Mouse (Mus musculus): ENCODE data around the gene Lce6a. TPM values are rescaled to one million over a fixed set of nuclear protein-coding genes. Genes with fewer than 3 reads are reported as not detected.

The Lce6a gene
- not detected for polyA plus RNA-seq (2015; fragmentation: Illumina TruSeq; extraction: RNeasy Lipid Tissue Mini Kit (QIAGEN cat#74804); ENCODE audit: insufficient read depth, low read depth, low replicate concordance)

DNA sequence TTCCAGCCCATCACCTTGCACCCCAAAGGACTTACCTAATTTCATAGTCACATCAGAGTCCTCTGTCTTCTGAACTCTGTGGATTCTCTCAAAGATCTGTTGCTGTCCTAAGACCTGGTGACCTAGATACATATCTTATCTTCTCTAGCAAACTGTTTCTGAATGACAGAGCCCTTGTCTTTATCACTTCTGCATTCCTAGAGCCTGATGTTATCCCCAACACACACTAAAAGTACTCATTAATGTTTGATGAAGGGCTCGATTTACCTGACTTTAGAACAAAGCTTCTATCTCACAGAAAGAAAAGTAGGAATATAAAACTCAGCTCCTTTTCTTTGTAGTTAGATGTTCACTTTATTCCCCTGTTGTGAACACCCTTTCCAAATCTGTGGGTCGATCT, at the start of gene Lce6a:
Gene Lce6a, minus strand, starts transcription at position 101 of the 400 bp plus-strand sequence.

DNA sequence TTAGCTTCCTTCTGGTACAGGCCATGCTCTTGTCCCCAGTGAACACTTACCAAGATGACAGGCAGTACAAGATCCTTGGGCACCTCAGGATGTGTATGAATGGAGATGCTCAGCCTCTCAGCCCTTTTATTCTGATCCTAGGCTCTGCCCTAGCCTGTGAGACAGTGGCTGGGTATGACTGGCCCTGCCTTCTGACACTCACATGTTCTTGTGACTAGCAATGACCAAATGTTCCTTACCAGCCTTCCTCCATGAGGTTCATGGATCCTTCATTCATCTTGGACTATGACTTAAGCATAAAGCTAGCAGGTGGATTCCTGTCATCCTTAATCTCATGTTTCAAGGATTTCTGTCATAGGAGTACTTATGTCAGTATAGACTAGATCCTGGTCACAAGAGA, 48.8 kb upstream of the Lce6a start, which contains the start of gene Lce1a2:
Gene Lce1a2, minus strand, starts transcription at position 101 of the 400 bp plus-strand sequence.

DNA sequence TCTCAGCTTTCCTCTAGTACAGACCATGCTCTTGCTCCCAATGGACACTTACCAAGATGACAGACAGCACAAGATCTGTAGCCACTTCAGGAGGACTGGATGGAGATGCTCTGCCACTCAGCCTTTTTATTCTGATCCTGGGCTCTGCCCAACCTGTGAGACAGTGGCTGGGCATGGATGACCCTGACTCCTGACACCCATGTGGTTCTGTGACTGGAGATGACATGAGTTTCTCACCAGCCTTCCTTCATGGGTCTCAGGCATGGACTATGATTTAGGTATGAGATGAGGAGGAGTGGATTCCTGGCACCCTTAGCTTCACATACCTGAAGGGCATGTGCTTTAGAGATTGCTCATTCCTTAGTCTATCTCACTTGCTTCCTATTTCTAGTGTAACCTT, 35.4 kb upstream of the Lce6a start, which contains the start of gene Lce1b:
Gene Lce1b, minus strand, starts transcription at position 101 of the 400 bp plus-strand sequence.

DNA sequence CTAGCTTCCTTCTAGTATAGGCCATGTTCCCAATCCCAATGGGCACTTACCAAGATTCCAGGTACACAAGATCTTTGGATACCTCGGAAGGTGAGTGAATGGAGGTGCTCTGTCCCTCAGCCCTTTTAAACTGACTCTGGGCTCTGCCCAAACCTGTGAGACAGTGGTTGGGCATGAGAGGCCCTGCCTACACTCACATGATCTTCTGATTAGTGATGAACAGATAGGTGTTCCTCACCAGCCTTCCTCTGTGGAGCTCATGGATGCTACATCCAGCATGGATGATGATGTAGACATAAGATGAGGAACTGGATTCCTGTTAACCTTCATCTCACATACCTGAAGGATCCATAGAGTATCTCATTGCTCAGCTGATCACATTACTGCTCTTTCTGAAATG, 26.7 kb upstream of the Lce6a start, which contains the start of gene Lce1a1:
Gene Lce1a1, minus strand, starts transcription at position 101 of the 400 bp plus-strand sequence.

DNA sequence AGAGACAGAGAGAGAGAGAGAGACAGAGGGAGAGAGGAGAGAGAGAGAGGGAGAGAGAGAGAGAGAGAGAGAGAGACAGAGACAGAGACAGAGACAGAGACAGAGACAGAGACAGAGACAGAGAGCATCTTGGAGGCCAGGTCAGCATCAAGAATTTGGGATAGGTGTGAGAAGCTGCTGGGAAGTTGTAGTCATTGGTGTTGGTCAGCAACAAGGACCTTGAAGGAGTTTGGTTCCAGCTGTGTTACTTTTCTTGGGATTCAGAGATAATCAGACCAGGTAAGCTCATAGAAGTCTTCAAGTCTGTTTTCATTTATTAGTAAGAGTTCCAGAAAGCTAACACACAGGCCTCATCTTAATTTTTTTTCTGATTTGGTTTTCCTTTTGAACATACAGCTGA, 14.1 kb downstream of the Lce6a start, which contains the start of gene 2210017I01Rik:
Gene 2210017I01Rik, minus strand, starts transcription at position 101 of the 400 bp plus-strand sequence.

DNA sequence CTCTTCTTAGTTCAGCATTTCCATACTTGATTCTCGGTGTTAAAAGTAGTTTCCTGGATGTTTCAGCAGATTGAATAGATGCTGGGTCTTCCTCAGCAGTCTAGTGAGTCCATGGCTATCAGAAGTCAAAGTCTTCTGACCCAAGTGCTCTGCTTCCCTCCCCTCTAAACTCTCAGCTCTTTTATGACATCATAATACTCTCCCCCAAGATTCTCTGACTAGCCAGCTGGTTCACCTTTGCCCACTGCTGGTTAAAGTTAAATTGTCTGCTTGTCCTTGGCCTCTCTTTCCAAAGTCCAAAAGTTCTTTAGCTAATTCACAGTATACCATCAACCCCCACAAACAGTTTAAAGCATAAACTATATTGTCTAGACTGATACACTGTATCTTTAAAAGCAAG, 32.6 kb downstream of the Lce6a start, which contains the start of gene Smcp:
Gene Smcp, minus strand, starts transcription at position 140 of the 400 bp plus-strand sequence.

DNA sequence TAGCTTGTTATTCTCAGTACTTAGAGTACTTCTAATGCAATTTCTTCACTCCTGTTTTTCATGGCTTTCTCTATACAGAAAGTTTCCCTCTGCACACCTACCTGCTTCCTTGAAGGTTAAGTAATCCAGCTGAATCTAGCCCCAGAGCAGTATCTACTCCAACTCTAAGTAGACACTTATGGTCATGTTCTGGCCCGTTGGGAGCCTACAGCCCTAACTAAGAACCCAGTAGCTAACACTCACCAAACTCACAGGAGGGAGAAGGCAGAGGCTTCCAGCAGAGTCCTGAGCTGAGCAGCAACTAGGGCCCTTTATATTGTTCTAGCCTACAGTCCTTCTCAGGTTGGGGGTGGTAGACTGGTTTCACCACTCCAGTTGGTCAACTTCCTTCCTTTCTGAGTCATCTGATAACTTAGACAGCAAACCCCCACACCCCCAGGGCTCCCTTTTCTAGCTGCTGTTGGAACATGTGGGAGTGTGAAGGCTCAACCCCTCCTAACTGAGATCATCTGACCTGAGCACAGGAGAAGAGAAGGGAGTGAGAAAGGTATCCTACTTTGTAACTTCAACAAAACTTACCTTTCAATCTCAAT, 47.9 kb downstream of the Lce6a start, which contains the start of gene Ivl:
Gene Ivl, minus strand, starts transcription at position 287 of the 593 bp plus-strand sequence.

Other genes with a start within 250 kb of the Lce6a start
- gene Sprr2h, start 236.0 kb downstream of the Lce6a start, polyA plus RNA-seq (2015; fragmentation: Illumina TruSeq; extraction: RNeasy Lipid Tissue Mini Kit (QIAGEN cat#74804); ENCODE audit: insufficient read depth, low read depth, low replicate concordance): not detected
- not detected for gene Sprr2i, start 213.7 kb downstream of the Lce6a start, polyA plus RNA-seq (2015; fragmentation: Illumina TruSeq; extraction: RNeasy Lipid Tissue Mini Kit (QIAGEN cat#74804); ENCODE audit: insufficient read depth, low read depth, low replicate concordance)
- not detected for gene Sprr2j-ps, start 203.6 kb downstream of the Lce6a start, polyA plus RNA-seq (2015; fragmentation: Illumina TruSeq; extraction: RNeasy Lipid Tissue Mini Kit (QIAGEN cat#74804); ENCODE audit: insufficient read depth, low read depth, low replicate concordance)
- gene Gm9774, start 192.2 kb downstream of the Lce6a start, polyA plus RNA-seq (2015; fragmentation: Illumina TruSeq; extraction: RNeasy Lipid Tissue Mini Kit (QIAGEN cat#74804); ENCODE audit: insufficient read depth, low read depth, low replicate concordance): not detected
- gene Sprr2k, start 189.1 kb downstream of the Lce6a start, polyA plus RNA-seq (2015; fragmentation: Illumina TruSeq; extraction: RNeasy Lipid Tissue Mini Kit (QIAGEN cat#74804); ENCODE audit: insufficient read depth, low read depth, low replicate concordance): not detected
- not detected for gene Sprr1b, start 182.9 kb downstream of the Lce6a start, polyA plus RNA-seq (2015; fragmentation: Illumina TruSeq; extraction: RNeasy Lipid Tissue Mini Kit (QIAGEN cat#74804); ENCODE audit: insufficient read depth, low read depth, low replicate concordance)
- gene Sprr3, start 162.9 kb downstream of the Lce6a start, polyA plus RNA-seq (2015; fragmentation: Illumina TruSeq; extraction: RNeasy Lipid Tissue Mini Kit (QIAGEN cat#74804); ENCODE audit: insufficient read depth, low read depth, low replicate concordance): not detected
- not detected for gene Sprr1a, start 135.8 kb downstream of the Lce6a start, polyA plus RNA-seq (2015; fragmentation: Illumina TruSeq; extraction: RNeasy Lipid Tissue Mini Kit (QIAGEN cat#74804); ENCODE audit: insufficient read depth, low read depth, low replicate concordance)
- not detected for gene Sprr4, start 121.2 kb downstream of the Lce6a start, polyA plus RNA-seq (2015; fragmentation: Illumina TruSeq; extraction: RNeasy Lipid Tissue Mini Kit (QIAGEN cat#74804); ENCODE audit: insufficient read depth, low read depth, low replicate concordance)
- gene 2310046K23Rik, start 87.1 kb downstream of the Lce6a start, polyA plus RNA-seq (2015; fragmentation: Illumina TruSeq; extraction: RNeasy Lipid Tissue Mini Kit (QIAGEN cat#74804); ENCODE audit: insufficient read depth, low read depth, low replicate concordance): not detected
- gene Ivl, start 47.9 kb downstream of the Lce6a start, polyA plus RNA-seq (2015; fragmentation: Illumina TruSeq; extraction: RNeasy Lipid Tissue Mini Kit (QIAGEN cat#74804); ENCODE audit: insufficient read depth, low read depth, low replicate concordance): not detected
- not detected for gene Smcp, start 32.7 kb downstream of the Lce6a start, polyA plus RNA-seq (2015; fragmentation: Illumina TruSeq; extraction: RNeasy Lipid Tissue Mini Kit (QIAGEN cat#74804); ENCODE audit: insufficient read depth, low read depth, low replicate concordance)
- not detected for gene 2210017I01Rik, start 14.2 kb downstream of the Lce6a start, polyA plus RNA-seq (2015; fragmentation: Illumina TruSeq; extraction: RNeasy Lipid Tissue Mini Kit (QIAGEN cat#74804); ENCODE audit: insufficient read depth, low read depth, low replicate concordance)
- not detected for gene Lce1a1, start 26.6 kb upstream of the Lce6a start, polyA plus RNA-seq (2015; fragmentation: Illumina TruSeq; extraction: RNeasy Lipid Tissue Mini Kit (QIAGEN cat#74804); ENCODE audit: insufficient read depth, low read depth, low replicate concordance)
- gene Lce1b, start 35.3 kb upstream of the Lce6a start, polyA plus RNA-seq (2015; fragmentation: Illumina TruSeq; extraction: RNeasy Lipid Tissue Mini Kit (QIAGEN cat#74804); ENCODE audit: insufficient read depth, low read depth, low replicate concordance): not detected
- not detected for gene Lce1a2, start 48.7 kb upstream of the Lce6a start, polyA plus RNA-seq (2015; fragmentation: Illumina TruSeq; extraction: RNeasy Lipid Tissue Mini Kit (QIAGEN cat#74804); ENCODE audit: insufficient read depth, low read depth, low replicate concordance)
- not detected for gene Lce1c, start 57.6 kb upstream of the Lce6a start, polyA plus RNA-seq (2015; fragmentation: Illumina TruSeq; extraction: RNeasy Lipid Tissue Mini Kit (QIAGEN cat#74804); ENCODE audit: insufficient read depth, low read depth, low replicate concordance)
- not detected for gene Lce1d, start 65.5 kb upstream of the Lce6a start, polyA plus RNA-seq (2015; fragmentation: Illumina TruSeq; extraction: RNeasy Lipid Tissue Mini Kit (QIAGEN cat#74804); ENCODE audit: insufficient read depth, low read depth, low replicate concordance)
- not detected for gene Lce1e, start 87.4 kb upstream of the Lce6a start, polyA plus RNA-seq (2015; fragmentation: Illumina TruSeq; extraction: RNeasy Lipid Tissue Mini Kit (QIAGEN cat#74804); ENCODE audit: insufficient read depth, low read depth, low replicate concordance)
- not detected for gene Lce1f, start 98.7 kb upstream of the Lce6a start, polyA plus RNA-seq (2015; fragmentation: Illumina TruSeq; extraction: RNeasy Lipid Tissue Mini Kit (QIAGEN cat#74804); ENCODE audit: insufficient read depth, low read depth, low replicate concordance)
- not detected for gene Gm38119, start 117.4 kb upstream of the Lce6a start, polyA plus RNA-seq (2015; fragmentation: Illumina TruSeq; extraction: RNeasy Lipid Tissue Mini Kit (QIAGEN cat#74804); ENCODE audit: insufficient read depth, low read depth, low replicate concordance)
- not detected for gene Lce1g, start 130.7 kb upstream of the Lce6a start, polyA plus RNA-seq (2015; fragmentation: Illumina TruSeq; extraction: RNeasy Lipid Tissue Mini Kit (QIAGEN cat#74804); ENCODE audit: insufficient read depth, low read depth, low replicate concordance)
- gene Lce1h, start 143.4 kb upstream of the Lce6a start, polyA plus RNA-seq (2015; fragmentation: Illumina TruSeq; extraction: RNeasy Lipid Tissue Mini Kit (QIAGEN cat#74804); ENCODE audit: insufficient read depth, low read depth, low replicate concordance): not detected
- not detected for gene Lce1i, start 157.2 kb upstream of the Lce6a start, polyA plus RNA-seq (2015; fragmentation: Illumina TruSeq; extraction: RNeasy Lipid Tissue Mini Kit (QIAGEN cat#74804); ENCODE audit: insufficient read depth, low read depth, low replicate concordance)
- not detected for gene Lce1j, start 168.9 kb upstream of the Lce6a start, polyA plus RNA-seq (2015; fragmentation: Illumina TruSeq; extraction: RNeasy Lipid Tissue Mini Kit (QIAGEN cat#74804); ENCODE audit: insufficient read depth, low read depth, low replicate concordance)
- gene Lce1k, start 186.2 kb upstream of the Lce6a start, polyA plus RNA-seq (2015; fragmentation: Illumina TruSeq; extraction: RNeasy Lipid Tissue Mini Kit (QIAGEN cat#74804); ENCODE audit: insufficient read depth, low read depth, low replicate concordance): not detected
- not detected for gene Kprp, start 205.6 kb upstream of the Lce6a start, polyA plus RNA-seq (2015; fragmentation: Illumina TruSeq; extraction: RNeasy Lipid Tissue Mini Kit (QIAGEN cat#74804); ENCODE audit: insufficient read depth, low read depth, low replicate concordance)
- gene Lce1l, start 229.6 kb upstream of the Lce6a start, polyA plus RNA-seq (2015; fragmentation: Illumina TruSeq; extraction: RNeasy Lipid Tissue Mini Kit (QIAGEN cat#74804); ENCODE audit: insufficient read depth, low read depth, low replicate concordance): not detected
- not detected for gene 2310050C09Rik, start 248.6 kb upstream of the Lce6a start, polyA plus RNA-seq (2015; fragmentation: Illumina TruSeq; extraction: RNeasy Lipid Tissue Mini Kit (QIAGEN cat#74804); ENCODE audit: insufficient read depth, low read depth, low replicate concordance)